Mouse (Mus musculus) liver, adult 2 months (tissue): ENCODE results near the gene Wnt6. TPM values are rescaled to one million over a fixed set of nuclear protein-coding genes. Genes with fewer than 3 reads are reported as not detected.

Experiments used
- DNase-seq: peaks from one replicate; pipeline ENCODE4 v3.0.0-alpha.2; 2011; ENCODE audit warnings: low read depth, low spot score; ENCODE audit errors: extremely low read depth
- H3K27ac ChIP-seq: fragments of 200-500 bp; replicated peaks from 2 replicates; pipeline ENCODE4 v1.5.1; 2012; ENCODE audit warnings: low read depth, mild to moderate bottlenecking, control low read depth, inconsistent platforms, low read length; ENCODE audit not compliant: insufficient read depth
- H3K27me3 ChIP-seq: fragments of 200-500 bp; 2 replicates; pipeline ENCODE4 v1.6.1; 2012; ENCODE audit warnings: mild to moderate bottlenecking, moderate library complexity, low read length, inconsistent platforms; ENCODE audit not compliant: control insufficient read depth, insufficient read depth
- H3K36me3 ChIP-seq: fragments of 200-500 bp; 2 replicates; pipeline ENCODE4 v1.6.1; 2012; ENCODE audit warnings: low read length, inconsistent platforms; ENCODE audit not compliant: control insufficient read depth, insufficient read depth
- H3K4me1 ChIP-seq: fragments of 200-500 bp; 2 replicates; pipeline ENCODE4 v1.6.1; 2011; ENCODE audit warnings: low read length; ENCODE audit not compliant: control insufficient read depth, insufficient read depth
- H3K4me3 ChIP-seq: fragments of 200-500 bp; 2 replicates; pipeline ENCODE4 v1.5.1; 2011; ENCODE audit warnings: low read depth, mild to moderate bottlenecking, control low read depth, low read length, moderate library complexity; ENCODE audit not compliant: insufficient read depth
- H3K79me2 ChIP-seq: fragments of 200-500 bp; 2 replicates; pipeline ENCODE4 v1.6.1; 2012; ENCODE audit warnings: inconsistent platforms, mild to moderate bottlenecking, low read length, moderate library complexity; ENCODE audit not compliant: control insufficient read depth, insufficient read depth
- H3K9ac ChIP-seq: fragments of 200-500 bp; 2 replicates; pipeline ENCODE4 v1.6.1; 2012; ENCODE audit warnings: low read depth, mild to moderate bottlenecking, control low read depth, inconsistent platforms, low read length
- CTCF ChIP-seq: fragments of 200-500 bp; IDR thresholded peaks from 2 replicates; pipeline ENCODE4 v1.5.1; 2011; ENCODE audit warnings: low read depth, low read length, control low read depth
- POLR2A ChIP-seq: fragments of 200-500 bp; IDR thresholded peaks from 2 replicates; pipeline ENCODE4 v1.6.1; 2011; ENCODE audit warnings: low read length, control low read depth; ENCODE audit not compliant: insufficient read depth; ENCODE audit errors: extremely low read depth
- WGBS: fragments of 180-500 bp; shearing (Covaris S2); methylation state at CpG from one replicate; pipeline ENCODE4 v1.1.7; 2018; 5-methylcytosine and 5-hydroxymethylcytosine counted together
- polyA plus RNA-seq: library from polyadenylated mRNA; depleted of rRNA; stranded (reverse); fragments of >200 nt; gene quantifications from 2 replicates; pipeline ENCODE4 v1.2.3, GENCODE M21; 2012; rRNA removed
- total RNA-seq: library from RNA; depleted of rRNA; stranded (reverse); fragments of >200 nt; gene quantifications from 2 replicates; pipeline ENCODE4 v1.2.3, GENCODE M21; 2014; rRNA removed

Gene Wnt6
- total RNA-seq (not detected in 2 replicates), polyA plus RNA-seq (0.05 and 0.28 TPM in 2 replicates)

- no peaks in the 10 kb centered on the region for H3K36me3 ChIP-seq
- H3K4me3 ChIP-seq = peak within 1 kb of the TSS; percentile 28; the same call in 1 of the 2 replicates
- peaks cover 26% of the 10 kb centered on the region for H3K27me3 ChIP-seq
- H3K4me1 ChIP-seq = peaks cover 3% of the 10 kb centered on the region; the same call in 1 of the 2 replicates
- H3K79me2 ChIP-seq = no peaks in the 10 kb centered on the region
- DNase-seq = no peak
- H3K27ac ChIP-seq = no peak within 1 kb of the TSS
- no peak within 1 kb of the TSS; the same call in 1 of the 2 replicates for H3K9ac ChIP-seq
- WGBS = 0% methylated on average over 2 of the region's 8 CpGs
- TF ChIP-seq POLR2A (no peak), CTCF (no peak)
These were observed at the start of gene Wnt6 for GRCm38 (mm10) chr1:74771845-74771930. TSS of gene Wnt6 (plus strand) at chr1:74771892.

- no peak overlapping the region for H3K9ac ChIP-seq
- peak overlapping the region; percentile 79; the same call in 1 of the 2 replicates for H3K27ac ChIP-seq
- 47% methylated on average over 2 of the region's 2 CpGs for WGBS
- H3K79me2 ChIP-seq = peaks cover 26% of the 10 kb centered on the region; the same call in 1 of the 2 replicates
- no peak overlapping the region for H3K4me3 ChIP-seq
- H3K4me1 ChIP-seq = peaks cover 31% of the 10 kb centered on the region
- peaks cover 19% of the 10 kb centered on the region for H3K36me3 ChIP-seq
- TF ChIP-seq CTCF = peak; percentile 67
- TF ChIP-seq POLR2A = no peak
- no peaks in the 10 kb centered on the region for H3K27me3 ChIP-seq
- DNase-seq = peak; percentile 89
These were observed 47.9 kb upstream of the Wnt6 start for GRCm38 (mm10) chr1:74723748-74724147.

- no peak for TF ChIP-seq POLR2A
- no peak for TF ChIP-seq CTCF
- H3K36me3 ChIP-seq = peaks cover 30% of the 10 kb centered on the region
- no peak overlapping the region; the same call in 1 of the 2 replicates for H3K9ac ChIP-seq
- peaks cover 24% of the 10 kb centered on the region for H3K4me1 ChIP-seq
- DNase-seq = peak; percentile 64
- peak overlapping the region; percentile 30; the same call in 1 of the 2 replicates for H3K27ac ChIP-seq
- H3K4me3 ChIP-seq = no peak overlapping the region
- 22% methylated on average over 5 of the region's 5 CpGs for WGBS
- H3K27me3 ChIP-seq = no peaks in the 10 kb centered on the region
- peaks cover 26% of the 10 kb centered on the region; the same call in 1 of the 2 replicates for H3K79me2 ChIP-seq
These were observed 45.6 kb upstream of the Wnt6 start for GRCm38 (mm10) chr1:74726114-74726513.

- H3K4me1 ChIP-seq = peaks cover 23% of the 10 kb centered on the region
- no peak for DNase-seq
- TF ChIP-seq POLR2A = no peak
- TF ChIP-seq CTCF = no peak
- H3K27me3 ChIP-seq = no peaks in the 10 kb centered on the region
- 49% methylated on average over 5 of the region's 5 CpGs for WGBS
- H3K27ac ChIP-seq = no peak overlapping the region; the same call in 1 of the 2 replicates
- peaks cover 26% of the 10 kb centered on the region; the same call in 1 of the 2 replicates for H3K79me2 ChIP-seq
- no peak overlapping the region for H3K4me3 ChIP-seq
- H3K36me3 ChIP-seq = peaks cover 32% of the 10 kb centered on the region
- no peak overlapping the region for H3K9ac ChIP-seq
These were observed 45.0 kb upstream of the Wnt6 start for GRCm38 (mm10) chr1:74726674-74727073.

GRCm38 (mm10) chr1:74728446-74728845, 43.2 kb upstream of the Wnt6 start:
- TF ChIP-seq POLR2A (no peak), CTCF (no peak)
- WGBS = 77% methylated on average over 8 of the region's 8 CpGs
- Histone ChIP-seq H3K27ac (0 out of 2 replicates have a peak overlapping the region, but pooled peaks have one; percentile 23), H3K4me1 (peaks cover 8% of the 10 kb centered on the region), H3K79me2 (peaks cover 15% of the 10 kb centered on the region; the same call in 1 of the 2 replicates), H3K9ac (no peak overlapping the region), H3K36me3 (peaks cover 42% of the 10 kb centered on the region), H3K27me3 (no peaks in the 10 kb centered on the region), H3K4me3 (no peak overlapping the region)
- DNase-seq = no peak

GRCm38 (mm10) chr1:74736977-74737376, 34.7 kb upstream of the Wnt6 start:
- Histone ChIP-seq H3K27ac (no peak overlapping the region), H3K79me2 (no peaks in the 10 kb centered on the region), H3K36me3 (peaks cover 62% of the 10 kb centered on the region), H3K27me3 (no peaks in the 10 kb centered on the region), H3K4me3 (no peak overlapping the region), H3K4me1 (no peaks in the 10 kb centered on the region), H3K9ac (no peak overlapping the region)
- TF ChIP-seq POLR2A (no peak), CTCF (no peak)
- 87% methylated on average over 12 of the region's 12 CpGs for WGBS
- DNase-seq = no peak
